Mouse (Mus musculus) heart, embryonic 15.5 days (tissue): Measurements from ENCODE around the gene Tada1. TPM values are rescaled to one million over a fixed set of nuclear protein-coding genes. Genes with fewer than 3 reads are reported as not detected.

ENCODE experiments used
- ATAC-seq: fragments of 200-750 bp; cut with Nextera tagmentation; replicated peaks from 2 replicates; pipeline ENCODE4 v1.8.0; 2017; ENCODE audit warnings: low read depth, moderate TSS enrichment; ENCODE audit not compliant: insufficient number of reproducible peaks, insufficient read depth, low FRiP score
- H3K27ac ChIP-seq: fragments of 300-500 bp; sonication (generic); 2 replicates; pipeline ENCODE4 v1.5.1; 2015; ENCODE audit warnings: mild to moderate bottlenecking, inconsistent platforms
- H3K27me3 ChIP-seq: fragments of 300-500 bp; sonication (generic); 2 replicates; pipeline ENCODE4 v1.6.1; 2015; ENCODE audit warnings: inconsistent platforms
- H3K36me3 ChIP-seq: fragments of 300-500 bp; sonication (generic); 2 replicates; pipeline ENCODE4 v1.6.1; 2015; ENCODE audit warnings: mild to moderate bottlenecking, inconsistent platforms
- H3K4me1 ChIP-seq: fragments of 300-500 bp; sonication (generic); replicated peaks from 2 replicates; pipeline ENCODE4 v1.6.1; 2015; ENCODE audit warnings: inconsistent platforms
- H3K4me2 ChIP-seq: fragments of 300-500 bp; sonication (generic); 2 replicates; pipeline ENCODE4 v1.6.1; 2015; ENCODE audit warnings: inconsistent platforms, mild to moderate bottlenecking, moderate library complexity
- H3K4me3 ChIP-seq: fragments of 300-500 bp; sonication (generic); 2 replicates; pipeline ENCODE4 v1.5.1; 2015; ENCODE audit warnings: mild to moderate bottlenecking, inconsistent platforms
- H3K9ac ChIP-seq: fragments of 300-500 bp; sonication (generic); 2 replicates; pipeline ENCODE4 v1.6.1; 2015; ENCODE audit warnings: mild to moderate bottlenecking, inconsistent platforms
- H3K9me3 ChIP-seq: fragments of 300-500 bp; sonication (generic); replicated peaks from 2 replicates; pipeline ENCODE4 v1.6.1; 2016; ENCODE audit warnings: inconsistent platforms
- WGBS: fragments of 180-500 bp; shearing (Covaris S2); methylation state at CpG from one replicate; pipeline ENCODE4 v1.1.7; 2015; ENCODE audit warnings: mixed read lengths; 5-methylcytosine and 5-hydroxymethylcytosine counted together
- polyA plus RNA-seq: library from polyadenylated mRNA; unstranded; fragments of >200 nt; fragmentation: Nextera tagmentation; extraction: Ambion mirVana; gene quantifications from 2 replicates; pipeline ENCODE4 v1.2.1, GENCODE M21; 2015

The Tada1 gene
- polyA plus RNA-seq = 27.5 and 34.6 TPM in 2 replicates

GRCm38 (mm10) chr1:166379013-166379629 is at the start of gene Tada1:
Gene Tada1, plus strand, starts transcription at chr1:166379097.
- Histone ChIP-seq H3K27ac (peak within 1 kb of the TSS; percentile 96), H3K4me1 (peaks cover 18% of the 10 kb centered on the region), H3K9ac (peak within 1 kb of the TSS; percentile 99), H3K27me3 (no peaks in the 10 kb centered on the region), H3K36me3 (peaks cover 14% of the 10 kb centered on the region), H3K9me3 (no peaks in the 10 kb centered on the region), H3K4me3 (peak within 1 kb of the TSS; percentile 94), H3K4me2 (peak within 1 kb of the TSS; percentile 76)
- ATAC-seq = peak; percentile 94
- under 1% methylated on average over 61 of the region's 81 CpGs for WGBS

- WGBS = 52% methylated on average over 3 of the region's 3 CpGs
- Histone ChIP-seq H3K4me1 (no peaks in the 10 kb centered on the region), H3K4me3 (no peak overlapping the region), H3K9me3 (no peaks in the 10 kb centered on the region), H3K4me2 (no peak overlapping the region), H3K9ac (no peak overlapping the region), H3K36me3 (no peaks in the 10 kb centered on the region), H3K27ac (no peak overlapping the region), H3K27me3 (no peaks in the 10 kb centered on the region)
- ATAC-seq = no peak
These were observed 48.1 kb upstream of the Tada1 start for GRCm38 (mm10) chr1:166330752-166331151.

GRCm38 (mm10) chr1:166339110-166339509 is 39.8 kb upstream of the Tada1 start:
- ATAC-seq = no peak
- no peaks in the 10 kb centered on the region for H3K27me3 ChIP-seq
- no peaks in the 10 kb centered on the region for H3K36me3 ChIP-seq
- WGBS = 70% methylated on average over 6 of the region's 6 CpGs
- H3K27ac ChIP-seq = no peak overlapping the region
- H3K4me3 ChIP-seq = no peak overlapping the region
- no peak overlapping the region for H3K4me2 ChIP-seq
- H3K4me1 ChIP-seq = no peaks in the 10 kb centered on the region
- H3K9me3 ChIP-seq = no peaks in the 10 kb centered on the region
- no peak overlapping the region for H3K9ac ChIP-seq

- 63% methylated on average over 2 of the region's 2 CpGs for WGBS
- Histone ChIP-seq H3K9me3 (no peaks in the 10 kb centered on the region), H3K4me2 (no peak overlapping the region), H3K4me3 (no peak overlapping the region), H3K36me3 (no peaks in the 10 kb centered on the region), H3K27me3 (no peaks in the 10 kb centered on the region), H3K4me1 (no peaks in the 10 kb centered on the region), H3K27ac (no peak overlapping the region), H3K9ac (no peak overlapping the region)
- no peak for ATAC-seq
These were observed 36.8 kb upstream of the Tada1 start for GRCm38 (mm10) chr1:166342060-166342459.

DNA sequence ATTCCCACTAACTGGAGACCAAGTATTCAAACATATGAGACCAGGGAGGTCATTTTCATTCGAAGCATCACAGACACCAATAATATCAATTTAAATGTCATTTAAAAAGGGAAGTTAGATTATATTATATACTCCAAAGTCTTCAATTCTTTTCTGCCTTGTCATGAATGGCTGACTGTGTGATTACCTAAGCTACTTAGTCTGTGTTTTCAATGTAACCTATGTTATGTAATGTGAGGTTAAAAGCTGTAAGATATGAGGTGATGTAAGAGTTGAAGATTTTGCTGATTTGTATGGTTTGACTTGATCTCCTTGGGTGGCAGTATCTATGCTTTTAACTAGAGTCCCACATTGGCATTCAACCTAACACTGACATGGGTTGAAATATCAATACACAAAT is 36.4 kb upstream of the Tada1 start:
- H3K4me1 ChIP-seq = no peaks in the 10 kb centered on the region
- H3K36me3 ChIP-seq = no peaks in the 10 kb centered on the region
- H3K9me3 ChIP-seq = no peaks in the 10 kb centered on the region
- no peaks in the 10 kb centered on the region for H3K27me3 ChIP-seq
- WGBS = 67% methylated on average over 1 of the region's 1 CpGs
- no peak overlapping the region for H3K4me2 ChIP-seq
- H3K9ac ChIP-seq = no peak overlapping the region
- no peak overlapping the region for H3K27ac ChIP-seq
- H3K4me3 ChIP-seq = no peak overlapping the region
- no peak for ATAC-seq

DNA sequence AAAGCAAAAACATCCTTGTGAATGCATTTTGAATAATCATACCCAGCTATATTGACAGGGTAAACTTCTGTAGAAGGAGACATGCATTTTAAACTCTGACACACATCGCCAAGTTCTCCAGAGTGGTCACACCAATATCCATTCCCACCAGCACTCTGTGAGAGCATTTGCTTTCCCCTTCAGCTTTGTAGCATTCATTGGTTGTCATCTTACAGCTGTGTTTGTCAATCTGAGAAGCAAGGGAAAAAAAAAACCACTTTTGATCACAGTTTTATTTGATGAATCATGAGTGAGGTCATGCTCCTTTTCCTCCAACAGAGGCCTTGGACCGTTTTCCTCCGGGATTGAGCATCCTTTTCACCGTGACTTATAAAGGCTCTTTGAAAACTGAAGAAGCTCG is 35.3 kb upstream of the Tada1 start:
- Histone ChIP-seq H3K9me3 (no peaks in the 10 kb centered on the region), H3K4me2 (no peak overlapping the region), H3K27me3 (no peaks in the 10 kb centered on the region), H3K9ac (no peak overlapping the region), H3K36me3 (no peaks in the 10 kb centered on the region), H3K27ac (no peak overlapping the region), H3K4me3 (no peak overlapping the region), H3K4me1 (no peaks in the 10 kb centered on the region)
- WGBS = 72% methylated on average over 5 of the region's 5 CpGs
- ATAC-seq = no peak

- H3K9ac ChIP-seq = no peak overlapping the region
- H3K36me3 ChIP-seq = no peaks in the 10 kb centered on the region
- H3K4me2 ChIP-seq = no peak overlapping the region
- no peak for ATAC-seq
- H3K4me1 ChIP-seq = no peaks in the 10 kb centered on the region
- 80% methylated on average over 8 of the region's 8 CpGs for WGBS
- no peak overlapping the region for H3K4me3 ChIP-seq
- no peak overlapping the region for H3K27ac ChIP-seq
- H3K9me3 ChIP-seq = no peaks in the 10 kb centered on the region
- H3K27me3 ChIP-seq = no peaks in the 10 kb centered on the region
These were observed 34.4 kb upstream of the Tada1 start for GRCm38 (mm10) chr1:166344300-166345077.

DNA sequence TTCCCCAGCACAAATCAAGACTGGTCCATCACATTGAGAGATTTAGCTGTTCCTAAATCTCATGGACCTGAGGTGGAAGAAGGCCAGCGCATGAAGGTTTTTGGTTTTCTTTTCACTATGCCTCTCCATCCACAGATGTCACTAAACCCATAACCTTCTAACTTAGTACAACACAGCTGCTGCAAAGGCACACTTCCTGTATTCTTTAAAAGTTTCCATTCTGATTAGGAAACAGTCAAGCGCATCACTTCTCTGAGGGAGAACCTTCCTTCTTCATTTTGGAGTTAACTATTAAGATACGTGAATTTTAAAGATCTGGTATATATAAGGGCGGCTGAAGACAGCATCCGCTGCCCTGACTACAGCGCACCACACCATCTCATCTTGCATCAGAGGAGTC is 33.3 kb upstream of the Tada1 start:
- H3K4me3 ChIP-seq = no peak overlapping the region
- H3K4me2 ChIP-seq = no peak overlapping the region
- no peaks in the 10 kb centered on the region for H3K27me3 ChIP-seq
- ATAC-seq = no peak
- no peaks in the 10 kb centered on the region for H3K36me3 ChIP-seq
- H3K4me1 ChIP-seq = no peaks in the 10 kb centered on the region
- 90% methylated on average over 6 of the region's 6 CpGs for WGBS
- no peak overlapping the region for H3K9ac ChIP-seq
- no peaks in the 10 kb centered on the region for H3K9me3 ChIP-seq
- H3K27ac ChIP-seq = no peak overlapping the region

DNA sequence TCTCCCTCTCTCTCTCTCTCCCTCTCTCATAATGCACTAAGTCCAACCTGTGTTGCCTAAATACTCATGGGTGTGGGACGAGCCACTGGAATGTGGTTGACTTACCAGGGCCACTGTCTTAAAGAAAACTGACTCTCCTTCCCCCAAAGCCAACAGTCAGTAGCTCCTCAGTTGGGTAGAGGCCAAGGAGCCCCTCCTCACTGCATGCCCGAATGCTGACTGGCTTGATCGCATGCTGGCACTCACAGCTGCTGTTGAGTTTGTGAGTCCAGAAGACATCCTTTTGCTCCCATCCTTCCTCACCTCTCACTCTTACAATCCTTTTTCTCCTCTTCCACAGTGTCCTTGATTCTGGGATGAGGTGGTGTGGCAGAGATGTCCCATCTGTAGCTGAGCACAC is 32.0 kb upstream of the Tada1 start:
- Histone ChIP-seq H3K9ac (no peak overlapping the region), H3K27ac (no peak overlapping the region), H3K4me2 (no peak overlapping the region), H3K4me1 (no peaks in the 10 kb centered on the region), H3K4me3 (no peak overlapping the region), H3K36me3 (no peaks in the 10 kb centered on the region), H3K9me3 (no peaks in the 10 kb centered on the region), H3K27me3 (no peaks in the 10 kb centered on the region)
- WGBS = 66% methylated on average over 3 of the region's 3 CpGs
- ATAC-seq = no peak

DNA sequence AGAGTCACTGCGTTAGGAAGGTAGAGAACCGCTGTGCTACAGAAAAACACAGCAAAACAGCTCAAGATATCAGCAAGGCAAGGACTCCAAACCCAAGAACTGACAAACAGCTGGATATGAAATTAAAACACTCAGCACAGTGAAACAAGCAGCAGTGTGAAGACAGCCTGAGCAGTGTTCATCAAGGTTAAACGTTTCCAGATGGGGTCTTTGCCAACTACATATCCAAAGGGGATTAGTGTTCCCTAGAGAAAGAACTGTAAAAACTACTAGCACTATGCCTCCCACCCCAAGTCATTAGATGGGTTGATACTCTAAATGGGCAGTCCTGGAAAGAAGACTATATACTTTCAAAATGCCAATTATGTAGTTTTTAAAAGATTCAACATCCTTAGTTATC is 29.6 kb upstream of the Tada1 start:
- no peak for ATAC-seq
- no peaks in the 10 kb centered on the region for H3K4me1 ChIP-seq
- H3K9me3 ChIP-seq = no peaks in the 10 kb centered on the region
- H3K4me3 ChIP-seq = no peak overlapping the region
- H3K27me3 ChIP-seq = no peaks in the 10 kb centered on the region
- no peaks in the 10 kb centered on the region for H3K36me3 ChIP-seq
- WGBS = 72% methylated on average over 3 of the region's 3 CpGs
- H3K9ac ChIP-seq = no peak overlapping the region
- H3K27ac ChIP-seq = no peak overlapping the region
- H3K4me2 ChIP-seq = no peak overlapping the region

- Histone ChIP-seq H3K36me3 (no peaks in the 10 kb centered on the region), H3K4me3 (no peak overlapping the region), H3K4me2 (no peak overlapping the region), H3K9me3 (no peaks in the 10 kb centered on the region), H3K4me1 (no peaks in the 10 kb centered on the region), H3K27me3 (no peaks in the 10 kb centered on the region), H3K27ac (no peak overlapping the region), H3K9ac (no peak overlapping the region)
- ATAC-seq = no peak
- WGBS = 79% methylated on average over 11 of the region's 11 CpGs
These were observed 29.1 kb upstream of the Tada1 start for GRCm38 (mm10) chr1:166349751-166350150.
